Mouse (Mus musculus) neural tube, embryonic 11.5 days (tissue): ENCODE data around the gene Gm9964. TPM values are rescaled to one million over a fixed set of nuclear protein-coding genes. Genes with fewer than 3 reads are reported as not detected.

ENCODE experiments used
- ATAC-seq: fragments of 200-750 bp; cut with Nextera tagmentation; 2 replicates; pipeline ENCODE4 v1.8.0; 2017; ENCODE audit warnings: moderate number of reproducible peaks, mild to moderate bottlenecking, moderate TSS enrichment, moderate library complexity; ENCODE audit not compliant: insufficient read depth, low FRiP score, low TSS enrichment
- DNase-seq: peaks from one replicate; pipeline ENCODE4 v3.0.0-alpha.2; 2015; ENCODE audit warnings: low spot score
- H3K27ac ChIP-seq: fragments of 300-500 bp; sonication (generic); 2 replicates; pipeline ENCODE4 v1.5.1; 2014; ENCODE audit warnings: low read depth, mild to moderate bottlenecking, low read length
- H3K27me3 ChIP-seq: fragments of 300-500 bp; sonication (generic); 2 replicates; pipeline ENCODE4 v1.6.1; 2014; ENCODE audit warnings: mild to moderate bottlenecking, low read length, mixed read lengths; ENCODE audit not compliant: control insufficient read depth, insufficient read depth
- H3K36me3 ChIP-seq: fragments of 300-500 bp; sonication (generic); 2 replicates; pipeline ENCODE4 v1.6.1; 2014; ENCODE audit warnings: mild to moderate bottlenecking, low read length, moderate library complexity, mixed read lengths; ENCODE audit not compliant: control insufficient read depth, insufficient read depth
- H3K4me1 ChIP-seq: fragments of 300-500 bp; sonication (generic); 2 replicates; pipeline ENCODE4 v1.6.1; 2014; ENCODE audit warnings: low read length, mixed read lengths; ENCODE audit not compliant: control insufficient read depth, insufficient read depth
- H3K4me2 ChIP-seq: fragments of 300-500 bp; sonication (generic); 2 replicates; pipeline ENCODE4 v1.6.1; 2014; ENCODE audit warnings: low read depth, mild to moderate bottlenecking, moderate library complexity
- H3K4me3 ChIP-seq: fragments of 300-500 bp; sonication (generic); 2 replicates; pipeline ENCODE4 v1.5.1; 2014; ENCODE audit warnings: low read depth, low read length
- H3K9ac ChIP-seq: fragments of 300-500 bp; sonication (generic); 2 replicates; pipeline ENCODE4 v1.6.1; 2014; ENCODE audit warnings: mild to moderate bottlenecking, low read length
- H3K9me3 ChIP-seq: fragments of 300-500 bp; sonication (generic); 2 replicates; pipeline ENCODE4 v1.6.1; 2016; ENCODE audit warnings: low read length; ENCODE audit not compliant: control insufficient read depth
- WGBS: fragments of 180-500 bp; shearing (Covaris S2); extraction: QIAGEN DNeasy Blood & Tissue Kit; methylation state at CpG from one replicate; pipeline ENCODE4 v1.1.7; 2014; 5-methylcytosine and 5-hydroxymethylcytosine counted together
- polyA plus RNA-seq: library from polyadenylated mRNA; unstranded; fragments of >200 nt; fragmentation: Nextera tagmentation; extraction: Ambion mirVana; gene quantifications from 2 replicates; pipeline ENCODE4 v1.2.1, GENCODE M21; 2014

Gm9964 gene
- polyA plus RNA-seq, 1 experiment from 2014 or later, result not detected

DNA sequence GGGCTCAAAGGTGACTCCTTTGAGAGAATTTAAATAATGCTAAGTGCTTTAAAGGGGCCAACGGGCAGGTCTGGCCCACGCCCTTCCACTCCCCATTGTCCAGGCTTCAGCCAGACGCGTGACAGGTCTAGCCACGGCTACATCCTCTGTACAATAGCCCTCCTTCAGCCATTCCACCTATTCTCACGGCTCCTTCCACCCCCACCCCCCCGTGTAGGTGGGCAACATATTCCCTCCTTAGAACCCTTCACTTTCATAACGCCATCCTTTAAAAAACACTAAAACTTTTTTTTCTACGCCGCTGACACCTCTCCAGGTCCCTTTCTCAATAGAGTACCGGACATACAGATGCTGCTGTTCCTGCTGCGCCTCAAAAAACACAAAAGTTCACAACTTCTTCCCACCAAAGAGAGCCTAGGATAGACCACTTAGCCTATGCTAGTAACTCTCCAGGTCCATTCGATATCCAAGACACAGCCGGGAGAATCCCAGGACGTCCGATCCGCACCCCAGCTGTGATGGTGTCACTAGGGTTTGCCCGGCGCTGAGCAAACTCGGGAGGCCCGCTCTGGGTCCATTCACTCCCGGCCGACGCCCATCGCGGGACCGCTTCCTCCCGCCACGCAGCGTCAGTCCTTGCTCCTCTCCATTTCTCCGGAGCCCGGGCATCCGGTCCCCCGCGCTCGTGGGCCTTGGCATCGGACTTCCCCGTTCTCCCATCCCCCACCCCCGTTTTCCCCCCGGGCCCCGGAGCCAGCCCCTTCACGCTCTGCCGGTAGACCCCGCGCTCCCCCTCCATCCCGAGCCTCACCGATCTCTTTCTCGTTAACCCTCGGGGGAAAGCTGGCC lies 42.9 kb downstream of the Gm9964 start:
- peak; percentile 65 for DNase-seq
- H3K4me1 ChIP-seq, result peaks cover 7% of the 10 kb centered on the region
- H3K36me3 ChIP-seq, result peaks cover 9% of the 10 kb centered on the region
- no peaks in the 10 kb centered on the region for H3K27me3 ChIP-seq
- peak overlapping the region; percentile 90 for H3K4me2 ChIP-seq
- 2% methylated on average over 48 of the region's 49 CpGs for WGBS
- ATAC-seq, result peak; percentile 63
- H3K4me3 ChIP-seq, result peak overlapping the region; percentile 97
- no peaks in the 10 kb centered on the region for H3K9me3 ChIP-seq
- H3K27ac ChIP-seq, result peak overlapping the region; percentile 97
- H3K9ac ChIP-seq, result peak overlapping the region; percentile 98

DNA sequence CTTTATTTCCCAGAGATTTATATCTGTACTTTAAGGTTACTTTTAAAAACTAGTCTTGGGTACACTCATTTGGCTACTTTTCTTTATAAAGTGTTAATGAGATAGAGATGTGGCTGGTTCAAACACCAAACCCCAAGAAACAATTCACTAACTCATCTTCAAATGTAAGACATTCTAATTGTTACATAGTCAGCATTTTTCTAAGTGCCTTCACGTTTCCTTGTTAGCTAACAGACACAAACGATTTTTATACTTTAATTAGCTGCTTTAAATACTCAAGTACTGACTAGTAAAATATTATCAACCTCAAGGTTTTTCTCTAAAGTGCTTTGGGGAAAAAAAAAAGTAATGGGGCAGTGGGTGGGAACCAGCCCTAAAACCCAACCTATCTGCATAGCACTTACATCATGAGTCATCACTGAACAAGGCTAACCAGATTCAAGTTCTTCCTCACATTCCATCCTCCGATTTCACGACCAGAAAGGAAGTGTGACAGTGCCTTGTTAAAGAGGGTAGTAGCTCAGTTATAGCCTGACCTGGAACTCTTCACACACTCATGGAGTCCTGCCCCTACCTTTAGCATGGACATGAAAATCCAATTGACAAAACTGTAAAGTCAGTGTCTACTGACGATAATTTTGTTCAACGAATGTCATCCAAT lies 43.7 kb downstream of the Gm9964 start:
- peaks cover 7% of the 10 kb centered on the region for H3K4me1 ChIP-seq
- peak overlapping the region; percentile 97; the same call in 1 of the 2 replicates for H3K27ac ChIP-seq
- ATAC-seq, result no peak
- H3K4me3 ChIP-seq, result peak overlapping the region; percentile 97
- peak overlapping the region; percentile 98 for H3K9ac ChIP-seq
- no peaks in the 10 kb centered on the region for H3K27me3 ChIP-seq
- H3K36me3 ChIP-seq, result peaks cover 11% of the 10 kb centered on the region
- peak overlapping the region; percentile 90 for H3K4me2 ChIP-seq
- DNase-seq, result no peak
- H3K9me3 ChIP-seq, result no peaks in the 10 kb centered on the region
- 31% methylated on average over 6 of the region's 6 CpGs for WGBS

Other genes starting within 250 kb of the Gm9964 start
- 4.8 and 5.7 TPM in 2 replicates for gene Ksr1, start 150.5 kb downstream of the Gm9964 start, polyA plus RNA-seq
- gene Wsb1, start 42.2 kb downstream of the Gm9964 start, polyA plus RNA-seq, result 448 and 486 TPM in 2 replicates
- 10.3 and 11.3 TPM in 2 replicates for gene Nf1, start 42.8 kb upstream of the Gm9964 start, polyA plus RNA-seq
- gene Omg, start 207.2 kb upstream of the Gm9964 start, polyA plus RNA-seq, result 0.45 and 0.56 TPM in 2 replicates
- gene Evi2b, start 226.9 kb upstream of the Gm9964 start, polyA plus RNA-seq, result 1.1 and 1.5 TPM in 2 replicates
- 0.38 and 0.47 TPM in 2 replicates for gene Evi2, start 233.7 kb upstream of the Gm9964 start, polyA plus RNA-seq
- gene Evi2a, start 233.7 kb upstream of the Gm9964 start, polyA plus RNA-seq, result 2.5 and 2.6 TPM in 2 replicates